Mouse (Mus musculus) liver, embryonic 14.5 days (tissue): ENCODE measurements at regions not wholly inside any gene's neighbourhood (a gene's known extent, or its start where the extent isn't known, plus 50 kb on each side); places are given as distances from the start of the nearest gene placed in this dataset.

ENCODE experiments used
- ATAC-seq: fragments of 200-750 bp; cut with Nextera tagmentation; 2 replicates; pipeline ENCODE4 v1.8.0; 2017; ENCODE audit warnings: moderate number of reproducible peaks, mild to moderate bottlenecking, moderate library complexity; ENCODE audit not compliant: insufficient read depth
- DNase-seq, 3 experiments: peaks; one replicate each; pipeline ENCODE4 v3.0.0-alpha.2; 2012 to 2013; ENCODE audit warnings: low read depth in 3 of 3, low spot score in 3 of 3
- H3K27ac ChIP-seq: fragments of 300-500 bp; sonication (generic); 2 replicates; pipeline ENCODE4 v1.5.1; 2014; ENCODE audit warnings: moderate library complexity, mild to moderate bottlenecking, control low read depth, inconsistent platforms
- H3K27me3 ChIP-seq: fragments of 300-500 bp; sonication (generic); 2 replicates; pipeline ENCODE4 v1.6.1; 2014; ENCODE audit warnings: mild to moderate bottlenecking, low read length, moderate library complexity; ENCODE audit not compliant: control insufficient read depth, insufficient read depth
- H3K36me3 ChIP-seq: fragments of 300-500 bp; sonication (generic); replicated peaks from 2 replicates; pipeline ENCODE4 v1.6.1; 2014; ENCODE audit warnings: low read depth; ENCODE audit not compliant: control insufficient read depth, insufficient read depth
- H3K4me1 ChIP-seq, 2 experiments: fragments of 200-500 bp in 1 of 2; fragments of 300-500 bp in 1 of 2; sonication (generic) in 1 of 2; replicated peaks; 2 replicates each; pipeline ENCODE4 v1.6.1; 2012 to 2014; ENCODE audit warnings: antibody characterized with exemption in 1 of 2, inconsistent platforms in 1 of 2, low read length in 1 of 2; ENCODE audit not compliant: control insufficient read depth in 2 of 2, insufficient read depth in 2 of 2
- H3K4me2 ChIP-seq: fragments of 300-500 bp; sonication (generic); 2 replicates; pipeline ENCODE4 v1.6.1; 2014; ENCODE audit warnings: low read depth, mild to moderate bottlenecking, control low read depth, moderate library complexity
- H3K4me3 ChIP-seq, 2 experiments: fragments of 200-500 bp in 1 of 2; fragments of 300-500 bp in 1 of 2; sonication (generic) in 1 of 2; 2 replicates each; pipeline ENCODE4 v1.5.1; 2012 to 2014; ENCODE audit warnings: low read depth in 2 of 2, low read length in 2 of 2, mild to moderate bottlenecking in 2 of 2, control low read depth in 1 of 2, inconsistent platforms in 1 of 2, moderate library complexity in 1 of 2; ENCODE audit not compliant: insufficient read depth in 1 of 2
- H3K9ac ChIP-seq: fragments of 300-500 bp; sonication (generic); replicated peaks from 2 replicates; pipeline ENCODE4 v1.6.1; 2014; ENCODE audit warnings: mild to moderate bottlenecking, control low read depth, moderate library complexity
- H3K9me3 ChIP-seq: fragments of 300-500 bp; sonication (generic); 2 replicates; pipeline ENCODE4 v1.6.1; 2016; ENCODE audit warnings: low read length, mixed read lengths; ENCODE audit not compliant: control insufficient read depth
- CTCF ChIP-seq: IDR thresholded peaks from 2 replicates; pipeline ENCODE4 v1.5.1; 2016; ENCODE audit warnings: antibody characterized with exemption, low read depth, control low read depth
- EP300 ChIP-seq: IDR thresholded peaks from 2 replicates; pipeline ENCODE4 v1.6.1; 2016; ENCODE audit warnings: antibody characterized with exemption, low read depth
- WGBS: fragments of 180-500 bp; shearing (Covaris S2); extraction: QIAGEN DNeasy Blood & Tissue Kit; methylation state at CpG from one replicate; pipeline ENCODE4 v1.1.7; 2014; ENCODE audit not compliant: insufficient replicate concordance; 5-methylcytosine and 5-hydroxymethylcytosine counted together

GRCm38 (mm10) chr12:107095409-107095808 lies 393.0 kb upstream of the 3110018I06Rik start:
- 60% methylated on average over 6 of the region's 6 CpGs for WGBS
- H3K9ac ChIP-seq = no peak overlapping the region
- no peak for TF ChIP-seq CTCF
- TF ChIP-seq EP300 = no peak
- H3K36me3 ChIP-seq = no peaks in the 10 kb centered on the region
- DNase-seq = no peak
- H3K27ac ChIP-seq = no peak overlapping the region
- H3K27me3 ChIP-seq = no peaks in the 10 kb centered on the region
- no peak overlapping the region for H3K4me2 ChIP-seq
- H3K4me3 ChIP-seq = no peak overlapping the region
- no peaks in the 10 kb centered on the region for H3K9me3 ChIP-seq
- H3K4me1 ChIP-seq = no peaks in the 10 kb centered on the region
- ATAC-seq = no peak

GRCm38 (mm10) chr12:107104570-107104969 lies 383.9 kb upstream of the 3110018I06Rik start:
- no peak overlapping the region for H3K27ac ChIP-seq
- H3K27me3 ChIP-seq = no peaks in the 10 kb centered on the region
- H3K9ac ChIP-seq = no peak overlapping the region
- TF ChIP-seq EP300 (no peak), CTCF (no peak)
- H3K4me1 ChIP-seq = no peaks in the 10 kb centered on the region
- ATAC-seq = no peak
- no peaks in the 10 kb centered on the region for H3K36me3 ChIP-seq
- no peak overlapping the region for H3K4me3 ChIP-seq
- no peak overlapping the region for H3K4me2 ChIP-seq
- WGBS = 23% methylated on average over 8 of the region's 8 CpGs
- H3K9me3 ChIP-seq = no peaks in the 10 kb centered on the region
- no peak for DNase-seq

DNA sequence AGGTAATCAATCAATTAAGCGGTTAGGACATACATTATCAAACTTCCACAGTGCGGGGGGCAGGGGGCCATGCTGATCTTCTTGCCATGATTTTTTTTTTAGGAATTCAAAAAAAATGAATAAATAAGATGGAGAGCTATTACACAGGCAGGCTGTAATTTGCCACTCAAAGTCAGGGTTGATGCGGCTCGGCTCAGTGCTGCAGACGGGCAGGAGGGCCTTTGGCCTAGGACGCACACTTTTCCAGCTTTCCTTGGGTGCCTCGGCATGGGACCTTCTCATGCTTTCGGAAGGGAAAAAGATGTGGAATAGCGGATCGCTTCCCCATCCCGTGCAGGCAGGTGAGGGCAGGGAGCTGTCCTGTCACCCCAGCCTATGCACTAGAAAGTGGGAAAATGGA lies 383.4 kb upstream of the 3110018I06Rik start:
- no peak overlapping the region for H3K4me3 ChIP-seq
- TF ChIP-seq EP300 = no peak
- no peak for TF ChIP-seq CTCF
- DNase-seq (no peak), ATAC-seq (no peak)
- no peaks in the 10 kb centered on the region for H3K36me3 ChIP-seq
- H3K4me2 ChIP-seq = no peak overlapping the region
- H3K27ac ChIP-seq = no peak overlapping the region
- no peaks in the 10 kb centered on the region for H3K9me3 ChIP-seq
- 63% methylated on average over 11 of the region's 11 CpGs for WGBS
- no peaks in the 10 kb centered on the region for H3K27me3 ChIP-seq
- H3K4me1 ChIP-seq = no peaks in the 10 kb centered on the region
- no peak overlapping the region for H3K9ac ChIP-seq

GRCm38 (mm10) chr12:107111908-107112770 lies 376.3 kb upstream of the 3110018I06Rik start:
- Histone ChIP-seq H3K27me3 (no peaks in the 10 kb centered on the region), H3K9me3 (no peaks in the 10 kb centered on the region), H3K4me1 (no peaks in the 10 kb centered on the region), H3K4me2 (no peak overlapping the region), H3K4me3 (no peak overlapping the region), H3K27ac (no peak overlapping the region), H3K9ac (no peak overlapping the region), H3K36me3 (no peaks in the 10 kb centered on the region)
- ATAC-seq (no peak), DNase-seq (no peak)
- TF ChIP-seq CTCF (no peak), EP300 (no peak)
- WGBS = 47% methylated on average over 18 of the region's 18 CpGs

DNA sequence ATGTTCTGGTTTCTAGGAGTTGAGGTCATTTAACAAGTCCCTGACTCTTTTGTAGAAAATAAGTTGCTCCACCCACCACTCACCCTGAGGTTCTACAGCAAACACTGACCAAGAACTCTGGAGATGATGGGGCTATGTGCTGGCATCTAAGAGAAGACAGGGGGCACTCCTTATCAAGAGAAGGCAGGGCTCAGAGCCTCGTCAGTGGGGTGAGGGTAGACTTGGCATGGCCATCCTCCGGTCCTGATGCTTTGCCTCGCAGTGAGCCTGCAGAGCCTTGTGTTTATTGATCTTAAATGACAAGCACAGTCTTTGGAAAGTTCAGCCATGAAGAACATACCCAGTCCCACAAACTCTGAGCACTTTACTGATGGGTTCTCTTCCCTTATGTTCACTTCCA lies 370.1 kb upstream of the 3110018I06Rik start:
- DNase-seq (no peak), ATAC-seq (no peak)
- Histone ChIP-seq H3K36me3 (no peaks in the 10 kb centered on the region), H3K27ac (no peak overlapping the region), H3K9ac (no peak overlapping the region), H3K4me2 (no peak overlapping the region), H3K27me3 (no peaks in the 10 kb centered on the region), H3K4me3 (no peak overlapping the region), H3K9me3 (no peaks in the 10 kb centered on the region), H3K4me1 (no peaks in the 10 kb centered on the region)
- 48% methylated on average over 3 of the region's 3 CpGs for WGBS
- no peak for TF ChIP-seq CTCF
- no peak for TF ChIP-seq EP300
